ENCODE assay signal across 29 mouse cellular contexts in genomic region chr13:43820071-43820470, GRCm38 (mm10). TPM values are rescaled to one million over a fixed set of nuclear protein-coding genes. Genes with fewer than 3 reads are reported as not detected.
"Had no signal": no experiment of that assay in that cellular context is flagged by ENCODE, and none has a peak within 500 bp of the region (broad histone marks: within the 10 kb centered on the region; RNA-seq: fewer than 3 reads in every experiment).

No protein-coding gene starts in this region.

- H3K9ac ChIP-seq: embryonic facial prominence, embryonic 12.5 days; embryonic facial prominence, embryonic 13.5 days; embryonic facial prominence, embryonic 15.5 days; forebrain, embryonic 12.5 days; forebrain, embryonic 13.5 days; forebrain, embryonic 15.5 days; forebrain, postnatal 0 days had no signal

- H3K36me3 ChIP-seq: embryonic facial prominence, embryonic 10.5 days; embryonic facial prominence, embryonic 12.5 days; embryonic facial prominence, embryonic 13.5 days; embryonic facial prominence, embryonic 15.5 days; forebrain, embryonic 10.5 days; forebrain, embryonic 12.5 days; forebrain, embryonic 15.5 days had no signal

- H3K27me3 ChIP-seq: embryonic facial prominence, embryonic 12.5 days; embryonic facial prominence, embryonic 13.5 days; embryonic facial prominence, embryonic 15.5 days; forebrain, embryonic 12.5 days; forebrain, embryonic 13.5 days; forebrain, embryonic 15.5 days had no signal

- H3K4me2 ChIP-seq: embryonic facial prominence, embryonic 12.5 days; embryonic facial prominence, embryonic 13.5 days; embryonic facial prominence, embryonic 15.5 days; forebrain, embryonic 12.5 days; forebrain, embryonic 13.5 days; forebrain, embryonic 15.5 days had no signal

- H3K4me3 ChIP-seq: embryonic facial prominence, embryonic 10.5 days; embryonic facial prominence, embryonic 12.5 days; embryonic facial prominence, embryonic 13.5 days; embryonic facial prominence, embryonic 15.5 days; erythroblast, embryonic 14.5 days; forebrain, embryonic 10.5 days; forebrain, embryonic 12.5 days; forebrain, embryonic 13.5 days; forebrain, embryonic 15.5 days; gastrocnemius, adult 2 months; heart, adult 2 months had no signal

- H3K9me3 ChIP-seq: embryonic facial prominence, embryonic 13.5 days; embryonic facial prominence, embryonic 15.5 days; forebrain, embryonic 10.5 days; forebrain, embryonic 12.5 days; forebrain, embryonic 13.5 days; forebrain, embryonic 15.5 days had no signal

- ATAC-seq: forebrain, embryonic 13.5 days; forebrain, embryonic 14.5 days; forebrain, embryonic 15.5 days; forebrain, embryonic 16.5 days; forebrain, postnatal 0 days had no signal

- H3K4me1 ChIP-seq: embryonic facial prominence, embryonic 10.5 days; embryonic facial prominence, embryonic 12.5 days; embryonic facial prominence, embryonic 13.5 days; embryonic facial prominence, embryonic 15.5 days; forebrain, embryonic 10.5 days; forebrain, embryonic 12.5 days; forebrain, embryonic 13.5 days; forebrain, embryonic 15.5 days had no signal

- H3K27ac ChIP-seq: embryonic facial prominence, embryonic 10.5 days; embryonic facial prominence, embryonic 12.5 days; embryonic facial prominence, embryonic 13.5 days; embryonic facial prominence, embryonic 15.5 days; forebrain, embryonic 10.5 days; forebrain, embryonic 12.5 days; forebrain, embryonic 13.5 days; forebrain, embryonic 15.5 days; gastrocnemius, adult 2 months; heart, adult 2 months had no signal

- DNase-seq: cerebellum, adult 8-10 months; cerebellum, adult 9-10 months; cerebellum, adult 9-11 months; cerebellum, postnatal 10 days; cerebellum, postnatal 14 days; cerebellum, postnatal 25 days; cerebellum, postnatal 36 days; embryo, embryonic 11 days; forebrain, postnatal 0 days; gastrocnemius, adult 2 months; gastrocnemius, postnatal 10 days; gastrocnemius, postnatal 14 days; gastrocnemius, postnatal 25 days; gastrocnemius, postnatal 36 days; heart, adult 18-20 months; heart, adult 2 months had no signal

RNA-seq across cellular contexts. Expression of gene Cd83, which starts 35.5 kb away (rescaled TPM):
- total RNA-seq: common myeloid progenitor, adult 5-6 weeks; granulocyte monocyte progenitor cell, adult 5-6 weeks had no signal
- polyA plus RNA-seq: erythroblast, embryonic 14.5 days had no signal
